Mouse (Mus musculus) left cerebral cortex, adult 2 months (tissue): Measurements from ENCODE around the gene Fam234b. TPM values are rescaled to one million over a fixed set of nuclear protein-coding genes. Genes with fewer than 3 reads are reported as not detected.
A peak's percentile ranks its signal among the peaks of the same experiment; 100 is the strongest.

Experiments
- DNase-seq, 2 experiments: peaks; one replicate each; pipeline ENCODE4 v3.0.0; 2021 to 2022; ENCODE audit warnings: low spot score in 2 of 2, mixed read lengths in 1 of 2; ENCODE audit errors: extremely low spot score in 1 of 2
- H3K27ac ChIP-seq: fragments of 200-600 bp; 2 replicates; pipeline ENCODE4 v1.8.1; 2022
- H3K4me3 ChIP-seq: fragments of 200-600 bp; 2 replicates; pipeline ENCODE4 v1.8.1; 2022
- CTCF ChIP-seq: fragments of 200-600 bp; IDR thresholded peaks from 2 replicates; pipeline ENCODE4 v1.8.1; 2022; ENCODE audit warnings: antibody characterized with exemption, mild to moderate bottlenecking, moderate library complexity
- intact Hi-C: fragments of 180-260 bp; cut with DNase I; formaldehyde crosslinking; loops from one replicate; pipeline ENCODE4 v1.15.1; 2025
- total RNA-seq, 2 experiments: library from RNA; stranded (reverse); gene quantifications; 2 replicates each; pipeline ENCODE4 v1.2.3; 2021

The Fam234b gene
- total RNA-seq, 2 experiments from 2014 or later: 167 to 178 TPM

- TF ChIP-seq CTCF: no peak
- no peak overlapping the region for H3K27ac ChIP-seq
- intact Hi-C loops: no loop called here
- no peak overlapping the region for H3K4me3 ChIP-seq
- DNase-seq: peak; percentile 82 to 84
Observed at GRCm38 (mm10) chr6:135252728-135253077, 54.9 kb downstream of the Fam234b start.

- Histone ChIP-seq H3K4me3 (no peak within 1 kb of the TSS), H3K27ac (no peak within 1 kb of the TSS)
- intact Hi-C loops: no loop called here
- TF ChIP-seq CTCF: no peak; the same call in 1 of the 2 replicates
- DNase-seq: no peak
Observed at GRCm38 (mm10) chr6:135254153-135254552, 56.4 kb downstream of the Fam234b start, which contains the start of gene Gsg1. TSS of gene Gsg1 (minus strand) at chr6:135254351.

GRCm38 (mm10) chr6:135260435-135260834 is 62.7 kb downstream of the Fam234b start:
- intact Hi-C loops: no loop called here
- no peak for DNase-seq
- no peak; the same call in 1 of the 2 replicates for TF ChIP-seq CTCF
- Histone ChIP-seq H3K27ac (no peak overlapping the region), H3K4me3 (no peak overlapping the region)

DNA sequence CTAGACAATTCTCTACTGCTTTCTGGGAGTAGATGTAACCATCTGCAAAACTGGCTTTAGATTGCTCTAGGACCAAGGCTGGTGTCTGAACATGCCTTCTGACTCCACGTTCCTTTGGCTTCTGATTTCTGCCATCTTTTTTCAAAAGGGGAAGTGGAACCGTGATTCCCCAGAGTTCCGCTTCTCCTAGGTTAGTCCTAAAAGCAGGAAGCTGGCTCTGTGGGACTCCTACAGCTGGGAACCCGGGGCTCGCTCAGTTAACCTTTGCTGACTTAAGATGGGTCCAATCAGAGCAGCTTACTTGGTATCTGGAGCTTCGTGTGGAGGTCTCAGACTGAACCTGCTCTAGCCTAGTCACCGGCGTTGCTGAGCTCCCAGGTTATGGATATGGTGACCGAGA is 63.3 kb downstream of the Fam234b start:
- intact Hi-C loops: no loop called here
- DNase-seq: no peak
- no peak for TF ChIP-seq CTCF
- no peak overlapping the region for H3K4me3 ChIP-seq
- no peak overlapping the region for H3K27ac ChIP-seq

DNA sequence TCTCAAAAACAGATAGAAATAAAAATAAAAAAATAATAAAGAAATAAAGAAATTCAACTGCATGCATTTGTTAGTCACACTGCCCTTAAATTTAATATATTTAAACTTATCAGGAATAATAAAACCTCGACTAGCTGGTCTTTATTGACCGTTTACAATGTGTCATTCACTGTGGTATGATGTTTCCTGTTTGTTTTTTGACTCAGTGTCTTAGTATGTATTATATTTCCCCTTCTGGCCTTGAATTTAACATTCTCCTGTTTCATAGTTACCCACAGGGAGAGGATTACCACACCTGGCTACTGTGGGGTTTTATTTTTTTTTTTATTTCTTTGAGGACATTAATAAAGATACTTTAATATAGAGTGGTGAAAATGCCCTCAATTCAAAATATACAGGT is 64.8 kb downstream of the Fam234b start:
- H3K4me3 ChIP-seq: no peak overlapping the region
- intact Hi-C loops: no loop called here
- no peak for DNase-seq
- H3K27ac ChIP-seq: no peak overlapping the region
- TF ChIP-seq CTCF: no peak

DNA sequence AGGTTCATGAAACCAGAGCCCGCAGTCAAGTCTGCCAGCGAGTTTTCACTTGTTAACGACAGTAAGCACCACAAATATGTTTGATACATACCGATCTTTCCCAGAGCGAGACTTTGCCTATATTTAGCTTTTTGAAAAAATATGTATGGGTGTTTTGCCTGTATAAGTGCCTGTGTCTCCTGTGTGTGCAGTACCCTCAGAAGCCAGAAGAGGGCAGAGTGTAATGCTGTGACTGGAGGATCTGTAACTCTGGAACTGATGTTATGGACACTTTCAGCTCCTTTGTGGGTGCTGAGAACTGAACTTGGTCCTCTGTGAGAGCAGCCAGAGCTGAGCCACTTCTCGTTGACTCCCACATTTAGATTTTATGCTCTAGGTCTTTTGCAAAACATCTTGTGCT is 66.4 kb downstream of the Fam234b start:
- Histone ChIP-seq H3K4me3 (no peak overlapping the region), H3K27ac (no peak overlapping the region)
- intact Hi-C loops: no loop called here
- no peak for DNase-seq
- peak; percentile 20 for TF ChIP-seq CTCF

- intact Hi-C loops: no loop called here
- TF ChIP-seq CTCF: no peak
- H3K4me3 ChIP-seq: no peak overlapping the region
- no peak overlapping the region for H3K27ac ChIP-seq
- no peak for DNase-seq
Observed at GRCm38 (mm10) chr6:135266056-135266455, 68.3 kb downstream of the Fam234b start.

- intact Hi-C loops: no loop called here
- no peak for TF ChIP-seq CTCF
- no peak overlapping the region for H3K4me3 ChIP-seq
- no peak for DNase-seq
- H3K27ac ChIP-seq: no peak overlapping the region
Observed at GRCm38 (mm10) chr6:135267221-135267620, 69.4 kb downstream of the Fam234b start.

GRCm38 (mm10) chr6:135268392-135268791 is 70.6 kb downstream of the Fam234b start:
- intact Hi-C loops: no loop called here
- no peak for DNase-seq
- H3K4me3 ChIP-seq: no peak overlapping the region
- no peak for TF ChIP-seq CTCF
- no peak overlapping the region for H3K27ac ChIP-seq

GRCm38 (mm10) chr6:135269626-135270025 is 71.8 kb downstream of the Fam234b start:
- no peak overlapping the region for H3K27ac ChIP-seq

GRCm38 (mm10) chr6:135271761-135272160 is 74.0 kb downstream of the Fam234b start:
- no peak for TF ChIP-seq CTCF

More at GRCm38 (mm10) chr6:135269626-135270025, 71.8 kb downstream of the Fam234b start:
- TF ChIP-seq CTCF: no peak
- intact Hi-C loops: no loop called here
- no peak for DNase-seq
- no peak overlapping the region for H3K4me3 ChIP-seq

DNA sequence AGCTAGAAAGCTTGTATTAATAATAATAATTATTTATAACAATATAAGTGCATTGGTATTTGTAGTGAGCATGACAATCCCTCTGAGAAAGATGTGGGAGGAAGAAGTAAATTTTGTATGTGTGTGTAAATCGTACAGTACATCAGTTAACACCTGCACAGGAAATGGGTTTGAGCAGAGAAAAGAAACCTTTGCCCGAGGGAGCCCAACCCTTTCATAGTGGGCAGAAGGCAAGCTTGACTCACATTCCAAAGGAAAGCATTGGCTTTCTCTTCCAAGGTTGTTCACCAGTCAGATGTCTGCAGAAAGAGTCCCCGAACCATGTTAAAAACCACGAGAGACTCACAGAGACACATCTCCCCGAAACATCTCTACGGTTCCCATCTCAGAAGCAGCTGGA is 75.3 kb downstream of the Fam234b start:
- Histone ChIP-seq H3K27ac (no peak overlapping the region), H3K4me3 (no peak overlapping the region)
- intact Hi-C loops: no loop called here
- no peak for DNase-seq
- TF ChIP-seq CTCF: no peak

More at GRCm38 (mm10) chr6:135271761-135272160, 74.0 kb downstream of the Fam234b start:
- Histone ChIP-seq H3K27ac (no peak overlapping the region), H3K4me3 (no peak overlapping the region)
- DNase-seq: no peak
- intact Hi-C loops: no loop called here

DNA sequence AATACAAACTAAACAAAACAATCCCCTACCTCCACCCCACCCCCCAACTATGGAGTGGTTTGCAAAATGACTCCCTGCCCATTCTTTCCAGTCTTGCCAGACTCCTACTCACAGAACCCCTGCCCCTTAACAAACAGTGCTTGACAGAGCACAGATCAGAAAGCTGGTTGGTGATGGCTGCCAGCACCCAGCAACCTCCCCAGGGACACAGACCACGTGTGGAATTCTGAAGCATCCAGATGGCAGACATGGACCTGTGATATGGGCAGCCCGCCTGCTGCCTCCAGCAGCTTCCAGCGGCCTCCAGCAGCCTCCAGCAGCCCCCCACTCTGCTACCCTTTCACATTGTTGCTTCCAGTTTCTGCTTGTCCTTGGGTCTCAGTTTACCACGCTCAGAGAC is 77.5 kb downstream of the Fam234b start:
- H3K4me3 ChIP-seq: no peak overlapping the region
- H3K27ac ChIP-seq: no peak overlapping the region
- no peak for TF ChIP-seq CTCF
- DNase-seq: no peak
- intact Hi-C loops: no loop called here
